Mouse (Mus musculus) lung, embryonic 16.5 days (tissue): ENCODE measurements around the gene E2f3. TPM values are rescaled to one million over a fixed set of nuclear protein-coding genes. Genes with fewer than 3 reads are reported as not detected.
A peak's percentile ranks its signal among the peaks of the same experiment; 100 is the strongest.

Experiments
- ATAC-seq: fragments of 200-750 bp; cut with Nextera tagmentation; 2 replicates; pipeline ENCODE4 v1.8.0; 2017; ENCODE audit warnings: low read depth, mild to moderate bottlenecking, moderate library complexity
- H3K27ac ChIP-seq: fragments of 300-500 bp; sonication (generic); 2 replicates; pipeline ENCODE4 v1.5.1; 2014; ENCODE audit warnings: mild to moderate bottlenecking, control low read depth, low read length
- H3K27me3 ChIP-seq: fragments of 300-500 bp; sonication (generic); 2 replicates; pipeline ENCODE4 v1.6.1; 2014; ENCODE audit warnings: low read depth, low read length, mixed read lengths; ENCODE audit not compliant: control insufficient read depth, insufficient read depth
- H3K36me3 ChIP-seq: fragments of 300-500 bp; sonication (generic); 2 replicates; pipeline ENCODE4 v1.6.1; 2014; ENCODE audit warnings: low read length; ENCODE audit not compliant: control insufficient read depth, insufficient read depth
- H3K4me1 ChIP-seq: fragments of 300-500 bp; sonication (generic); replicated peaks from 2 replicates; pipeline ENCODE4 v1.6.1; 2014; ENCODE audit warnings: low read length, mixed read lengths; ENCODE audit not compliant: control insufficient read depth, insufficient read depth
- H3K4me2 ChIP-seq: fragments of 300-500 bp; sonication (generic); 2 replicates; pipeline ENCODE4 v1.6.1; 2014; ENCODE audit warnings: low read depth, low read length, control low read depth
- H3K4me3 ChIP-seq: fragments of 300-500 bp; sonication (generic); 2 replicates; pipeline ENCODE4 v1.5.1; 2014; ENCODE audit warnings: mild to moderate bottlenecking, low read length, control low read depth
- H3K9ac ChIP-seq: fragments of 300-500 bp; sonication (generic); 2 replicates; pipeline ENCODE4 v1.6.1; 2014; ENCODE audit warnings: low read length, control low read depth
- H3K9me3 ChIP-seq: fragments of 300-500 bp; sonication (generic); 2 replicates; pipeline ENCODE4 v1.6.1; 2016; ENCODE audit warnings: low read length; ENCODE audit not compliant: control insufficient read depth
- WGBS: fragments of 180-500 bp; shearing (Covaris S2); extraction: QIAGEN DNeasy Blood & Tissue Kit; methylation state at CpG from one replicate; pipeline ENCODE4 v1.1.7; 2014; 5-methylcytosine and 5-hydroxymethylcytosine counted together
- polyA plus RNA-seq: library from polyadenylated mRNA; unstranded; fragments of >200 nt; fragmentation: Nextera tagmentation; extraction: Ambion mirVana; gene quantifications from 2 replicates; pipeline ENCODE4 v1.2.1, GENCODE M21; 2015

Gene E2f3
- polyA plus RNA-seq, 1 experiment from 2014 or later: 11.3 TPM

DNA sequence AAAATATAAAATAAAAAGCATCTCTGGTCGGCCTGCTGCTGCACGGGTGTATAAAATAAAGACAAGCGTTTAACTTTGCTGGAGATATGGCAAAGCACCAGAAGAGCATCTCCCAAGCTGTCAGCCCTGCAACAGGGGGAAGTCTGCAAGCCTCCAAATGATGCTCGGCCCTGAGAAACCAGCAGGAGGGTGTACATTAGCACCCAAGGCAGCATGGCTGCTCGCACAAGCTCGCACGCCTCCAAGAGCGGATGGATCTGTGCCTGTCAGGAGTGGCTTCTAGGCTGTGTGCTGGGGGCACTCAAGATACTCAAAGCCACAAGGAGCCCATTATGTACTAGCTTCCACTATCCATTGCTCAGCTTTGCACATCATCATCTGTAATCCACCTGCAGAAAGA, 39.8 kb downstream of the E2f3 start:
- 75% methylated on average over 8 of the region's 8 CpGs for WGBS
- ATAC-seq: no peak

DNA sequence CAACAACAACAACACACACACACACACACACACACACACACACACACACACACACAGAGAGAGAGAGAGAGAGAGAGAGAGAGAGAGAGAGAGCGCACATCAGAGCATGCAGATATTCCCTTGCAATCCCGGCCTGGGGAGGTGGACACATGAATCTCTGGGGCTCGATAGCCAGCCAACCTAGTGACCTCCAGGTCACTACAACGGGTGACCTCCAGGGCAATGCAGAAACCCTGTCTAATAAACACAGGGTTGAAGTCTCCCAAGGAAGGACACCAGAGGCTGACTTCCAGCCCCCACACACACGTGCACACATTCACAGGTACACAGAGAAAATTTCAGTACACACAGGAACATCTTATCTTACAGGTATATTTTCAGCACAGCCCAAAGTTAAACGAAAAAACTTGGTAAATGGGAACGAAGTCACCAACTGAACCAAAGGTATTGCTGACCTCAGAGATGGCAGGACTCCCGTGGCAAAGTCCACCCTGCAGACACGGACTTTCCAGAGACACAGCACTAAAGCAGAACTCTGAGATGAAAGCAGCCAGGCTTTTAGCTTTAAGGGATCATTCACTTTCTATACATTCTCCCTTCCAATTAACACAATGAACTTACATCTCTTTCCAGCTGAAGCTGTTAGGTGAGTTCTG, 40.8 kb downstream of the E2f3 start:
- Histone ChIP-seq H3K4me1 (peaks cover 8% of the 10 kb centered on the region; the same call in 1 of the 2 replicates), H3K4me2 (no peak overlapping the region), H3K27ac (no peak overlapping the region), H3K36me3 (no peaks in the 10 kb centered on the region), H3K9me3 (no peaks in the 10 kb centered on the region), H3K9ac (no peak overlapping the region), H3K4me3 (no peak overlapping the region), H3K27me3 (no peaks in the 10 kb centered on the region)
- WGBS: 59% methylated on average over 9 of the region's 9 CpGs
- no peak for ATAC-seq

More for the DNA sequence above, 39.8 kb downstream of the E2f3 start:
- H3K27ac ChIP-seq: no peak overlapping the region
- H3K36me3 ChIP-seq: no peaks in the 10 kb centered on the region; the same call in 1 of the 2 replicates
- H3K9ac ChIP-seq: no peak overlapping the region
- H3K9me3 ChIP-seq: no peaks in the 10 kb centered on the region
- H3K4me3 ChIP-seq: no peak overlapping the region
- no peaks in the 10 kb centered on the region for H3K27me3 ChIP-seq
- 0 out of 2 replicates have a peak, but pooled peaks cover 2% of the 10 kb centered on the region for H3K4me1 ChIP-seq
- H3K4me2 ChIP-seq: no peak overlapping the region

DNA sequence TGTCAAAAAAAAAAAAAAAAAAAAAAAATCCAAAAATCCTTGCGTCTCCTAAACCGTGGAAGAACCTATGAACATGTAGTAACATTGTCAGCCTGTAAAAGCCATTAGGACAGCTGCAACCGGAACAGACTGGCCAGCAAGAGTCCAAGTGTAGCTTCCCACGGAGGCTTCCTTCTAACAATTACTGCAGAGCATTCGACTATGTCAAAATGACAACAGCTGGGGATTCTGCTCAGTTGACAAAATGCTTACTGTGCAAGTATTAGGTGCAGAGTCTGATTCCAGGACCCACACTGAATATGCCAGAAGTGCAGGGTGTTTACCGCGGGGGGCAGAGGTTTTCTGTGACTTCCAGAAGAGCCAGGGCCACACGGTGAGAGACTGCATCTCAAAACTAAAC, 41.4 kb downstream of the E2f3 start:
- Histone ChIP-seq H3K4me2 (no peak overlapping the region), H3K4me3 (no peak overlapping the region), H3K9ac (no peak overlapping the region), H3K9me3 (no peaks in the 10 kb centered on the region), H3K27me3 (no peaks in the 10 kb centered on the region), H3K4me1 (peaks cover 10% of the 10 kb centered on the region), H3K27ac (no peak overlapping the region), H3K36me3 (no peaks in the 10 kb centered on the region)
- no peak for ATAC-seq
- WGBS: 73% methylated on average over 8 of the region's 8 CpGs

DNA sequence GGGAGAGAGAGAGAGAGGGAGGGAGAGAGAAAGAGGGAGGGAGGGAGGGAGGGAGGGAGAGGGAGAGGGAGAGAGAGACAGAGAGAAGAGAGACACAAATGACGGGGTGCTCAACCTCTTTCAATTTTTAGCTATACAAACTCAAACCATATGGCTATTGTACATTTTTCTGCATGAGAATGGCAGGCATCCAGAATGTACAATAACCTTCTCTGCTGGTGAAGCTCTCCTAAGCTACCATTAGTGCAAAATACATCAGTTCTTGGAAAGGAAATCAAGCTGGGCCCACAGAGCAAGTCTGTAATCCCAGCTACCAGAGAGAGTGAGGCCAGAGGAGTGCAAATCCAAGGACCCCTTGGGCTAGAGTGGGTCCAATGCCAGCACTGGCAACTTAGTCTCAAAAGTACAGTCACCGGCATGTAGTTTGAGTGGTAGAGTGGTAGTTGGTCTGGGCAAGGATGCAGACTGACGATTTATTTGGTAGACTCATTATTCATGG, 42.3 kb downstream of the E2f3 start:
- H3K27me3 ChIP-seq: no peaks in the 10 kb centered on the region
- H3K36me3 ChIP-seq: no peaks in the 10 kb centered on the region
- no peak for ATAC-seq
- WGBS: 77% methylated on average over 3 of the region's 3 CpGs
- H3K4me1 ChIP-seq: peaks cover 11% of the 10 kb centered on the region
- no peak overlapping the region for H3K27ac ChIP-seq
- no peak overlapping the region for H3K4me3 ChIP-seq
- no peaks in the 10 kb centered on the region for H3K9me3 ChIP-seq
- H3K9ac ChIP-seq: no peak overlapping the region
- H3K4me2 ChIP-seq: no peak overlapping the region

DNA sequence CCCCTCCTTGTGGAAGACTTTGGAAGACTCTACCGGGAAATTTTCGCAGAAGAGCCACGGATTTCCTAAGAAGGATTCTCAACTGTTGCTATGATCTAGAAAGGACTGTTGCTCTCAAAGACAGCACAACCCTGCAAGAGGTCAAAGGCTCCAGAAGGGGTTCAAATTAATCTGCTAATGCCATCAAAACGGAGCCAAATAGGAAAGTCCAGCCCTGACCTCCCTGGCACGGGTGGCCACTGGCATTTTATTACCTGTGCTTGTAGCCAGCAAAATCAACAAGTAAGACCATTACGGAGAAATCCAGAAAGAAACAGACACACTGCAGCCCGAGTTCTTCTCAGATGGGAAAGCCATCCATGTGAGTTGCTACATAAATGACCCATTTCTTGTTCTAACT, 45.8 kb downstream of the E2f3 start:
- 82% methylated on average over 7 of the region's 7 CpGs for WGBS
- Histone ChIP-seq H3K4me3 (no peak overlapping the region), H3K4me1 (peaks cover 11% of the 10 kb centered on the region), H3K4me2 (no peak overlapping the region), H3K27ac (no peak overlapping the region), H3K36me3 (peaks cover 5% of the 10 kb centered on the region; the same call in 1 of the 2 replicates), H3K27me3 (no peaks in the 10 kb centered on the region), H3K9ac (no peak overlapping the region), H3K9me3 (no peaks in the 10 kb centered on the region)
- ATAC-seq: no peak

DNA sequence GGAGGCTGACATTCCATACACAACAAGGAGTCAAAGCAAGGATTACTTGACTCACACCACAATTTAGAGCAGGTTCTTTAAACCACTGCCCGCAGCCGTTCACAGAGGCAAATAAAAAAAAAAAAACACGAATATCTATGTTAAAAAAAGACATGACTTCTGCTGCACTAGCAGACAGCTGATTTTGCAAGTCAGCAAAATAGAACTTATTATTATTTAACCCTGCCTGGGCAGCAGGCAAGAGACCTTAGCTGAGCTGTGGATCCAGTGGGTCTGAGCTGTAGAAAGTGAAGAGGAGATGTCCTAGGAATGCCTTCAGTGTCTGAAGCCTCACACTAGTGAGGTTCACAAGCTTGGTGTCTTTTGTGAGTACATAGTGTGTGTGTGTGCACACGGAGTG, 46.5 kb downstream of the E2f3 start:
- Histone ChIP-seq H3K4me2 (no peak overlapping the region), H3K4me3 (no peak overlapping the region), H3K27me3 (no peaks in the 10 kb centered on the region), H3K4me1 (peaks cover 11% of the 10 kb centered on the region), H3K36me3 (peaks cover 5% of the 10 kb centered on the region; the same call in 1 of the 2 replicates), H3K27ac (no peak overlapping the region), H3K9ac (no peak overlapping the region), H3K9me3 (no peaks in the 10 kb centered on the region)
- 56% methylated on average over 4 of the region's 4 CpGs for WGBS
- ATAC-seq: no peak

DNA sequence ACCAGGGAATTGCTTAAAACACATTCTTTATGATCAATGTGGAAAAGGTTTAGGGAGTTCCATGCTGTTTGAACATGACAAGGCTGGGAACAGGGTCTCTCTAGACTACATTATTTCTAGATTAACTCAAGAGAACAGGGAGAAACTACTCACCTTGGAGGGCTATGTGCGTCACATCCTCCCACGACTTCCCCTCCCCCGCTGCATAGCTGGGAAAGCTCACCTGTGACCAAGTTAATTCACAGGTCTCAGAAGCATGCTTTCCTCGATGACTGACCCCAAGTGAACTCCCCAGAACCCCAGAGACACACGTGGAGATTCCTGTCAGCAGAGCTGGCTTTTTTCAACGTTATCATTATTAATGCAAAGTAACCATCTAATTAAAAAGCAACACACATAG, 47.1 kb downstream of the E2f3 start:
- no peaks in the 10 kb centered on the region for H3K9me3 ChIP-seq
- ATAC-seq: no peak
- peaks cover 11% of the 10 kb centered on the region for H3K4me1 ChIP-seq
- no peak overlapping the region for H3K27ac ChIP-seq
- H3K4me2 ChIP-seq: no peak overlapping the region
- no peak overlapping the region for H3K9ac ChIP-seq
- H3K36me3 ChIP-seq: peaks cover 5% of the 10 kb centered on the region; the same call in 1 of the 2 replicates
- H3K27me3 ChIP-seq: no peaks in the 10 kb centered on the region
- H3K4me3 ChIP-seq: no peak overlapping the region
- 66% methylated on average over 6 of the region's 6 CpGs for WGBS

DNA sequence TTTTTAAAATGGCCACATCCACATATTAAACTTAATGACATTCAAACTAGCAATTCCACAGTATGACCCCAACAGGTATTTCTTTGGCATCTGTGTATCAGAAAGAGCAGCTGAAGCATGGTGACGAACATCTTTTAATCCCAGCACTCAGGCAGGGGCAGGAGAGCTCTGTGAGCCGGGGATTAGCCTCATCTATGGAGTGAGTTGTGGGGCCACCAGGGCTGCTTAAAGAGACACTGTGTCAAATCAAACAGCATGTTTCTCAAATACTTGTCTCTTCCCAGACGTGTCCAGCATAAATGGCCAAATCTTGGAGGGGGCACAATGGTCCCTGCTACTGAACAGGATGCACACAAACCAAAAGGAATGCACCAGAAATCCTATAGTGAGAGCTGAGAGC, 59.7 kb downstream of the E2f3 start:
- H3K9me3 ChIP-seq: no peaks in the 10 kb centered on the region
- WGBS: 67% methylated on average over 3 of the region's 3 CpGs
- H3K9ac ChIP-seq: no peak overlapping the region
- no peak overlapping the region for H3K4me2 ChIP-seq
- H3K36me3 ChIP-seq: 0 out of 2 replicates have a peak, but pooled peaks cover 3% of the 10 kb centered on the region
- no peak overlapping the region for H3K4me3 ChIP-seq
- no peak for ATAC-seq
- H3K4me1 ChIP-seq: no peaks in the 10 kb centered on the region
- peak overlapping the region; percentile 47; the same call in 1 of the 2 replicates for H3K27ac ChIP-seq
- no peaks in the 10 kb centered on the region for H3K27me3 ChIP-seq

DNA sequence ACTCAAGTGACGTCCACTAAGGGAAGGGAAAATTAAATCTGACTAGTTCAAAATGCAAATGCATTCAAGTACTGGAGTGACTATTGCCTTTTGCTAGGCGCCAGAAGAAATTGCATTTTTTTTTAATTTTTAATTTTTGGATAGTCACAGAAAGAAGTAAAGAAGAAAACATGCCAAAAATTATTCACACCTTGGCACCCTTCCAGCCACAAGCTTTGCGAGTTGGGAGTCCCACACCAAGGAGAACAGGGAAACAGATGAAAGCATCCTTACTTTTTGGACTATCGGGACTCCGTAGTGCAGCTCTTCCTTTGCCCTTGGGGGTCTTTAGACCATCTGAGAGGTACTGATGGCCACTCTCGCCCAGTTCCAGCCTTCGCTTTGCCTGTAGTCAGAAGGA, 66.0 kb downstream of the E2f3 start:
- Histone ChIP-seq H3K9ac (no peak overlapping the region), H3K27me3 (no peaks in the 10 kb centered on the region), H3K9me3 (no peaks in the 10 kb centered on the region), H3K4me3 (no peak overlapping the region), H3K36me3 (peaks cover 11% of the 10 kb centered on the region), H3K27ac (no peak overlapping the region), H3K4me2 (no peak overlapping the region), H3K4me1 (no peaks in the 10 kb centered on the region)
- 68% methylated on average over 7 of the region's 7 CpGs for WGBS
- no peak for ATAC-seq
